Mouse (Mus musculus): ENCODE measurements around the gene Pgam5. TPM values are rescaled to one million over a fixed set of nuclear protein-coding genes. Genes with fewer than 3 reads are reported as not detected.
A peak's percentile ranks its signal among the peaks of the same experiment; 100 is the strongest.

Pgam5 gene
- 10 to 100 TPM; 34.2 to 35.4 TPM for total RNA-seq (2021)

GRCm38 (mm10) chr5:110269141-110270101 is at the start of gene Pgam5:
Gene Pgam5, minus strand, starts transcription at chr5:110269913.
- intact Hi-C loops (cut with DNase I), result loop anchor here (2.0 to 10.0 kb wide), 2 partner anchors 15 to 345 kb away; partner anchors contain the start of gene Gm15446
- peak; percentile 91 for DNase-seq

DNA sequence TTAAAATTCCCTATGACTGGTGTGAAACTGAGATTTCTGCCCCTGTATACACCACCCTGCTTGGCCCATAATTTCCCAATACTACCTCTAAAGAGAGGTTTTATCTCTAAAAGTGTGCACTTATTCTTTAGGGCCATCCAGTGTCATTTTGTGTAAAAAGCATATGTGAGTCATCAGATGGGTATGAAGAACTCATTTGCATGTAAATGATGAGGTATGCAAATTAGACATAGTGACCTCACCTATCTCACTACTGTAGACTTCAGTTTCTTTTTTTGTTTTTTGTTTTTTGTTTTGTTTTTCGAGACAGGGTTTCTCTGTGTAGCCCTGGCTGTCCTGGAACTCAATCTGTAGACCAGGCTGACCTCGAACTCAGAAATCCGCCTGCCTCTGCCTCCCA is 43.4 kb upstream of the Pgam5 start:
- DNase-seq, result no peak
- intact Hi-C loops (cut with DNase I), result no loop called here

DNA sequence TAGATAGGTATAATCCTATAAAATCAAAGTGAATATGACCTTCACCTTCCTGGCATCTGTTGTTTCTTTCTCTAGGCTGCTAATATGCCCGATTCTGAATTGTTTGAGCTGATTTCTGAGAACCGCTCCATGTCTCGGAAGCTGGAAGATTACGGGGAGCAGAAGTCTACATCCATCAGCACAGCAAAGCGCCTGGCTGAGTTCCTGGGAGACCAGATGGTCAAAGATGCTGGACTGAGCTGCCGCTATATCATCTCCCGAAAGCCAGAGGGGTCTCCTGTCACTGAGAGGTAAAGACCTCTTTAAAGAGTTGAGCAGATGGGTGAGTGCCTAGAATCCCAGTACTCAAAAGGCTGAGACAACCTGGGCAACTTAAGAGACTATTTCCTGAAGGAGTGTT is 39.1 kb upstream of the Pgam5 start:
- intact Hi-C loops (cut with DNase I), result no loop called here

DNA sequence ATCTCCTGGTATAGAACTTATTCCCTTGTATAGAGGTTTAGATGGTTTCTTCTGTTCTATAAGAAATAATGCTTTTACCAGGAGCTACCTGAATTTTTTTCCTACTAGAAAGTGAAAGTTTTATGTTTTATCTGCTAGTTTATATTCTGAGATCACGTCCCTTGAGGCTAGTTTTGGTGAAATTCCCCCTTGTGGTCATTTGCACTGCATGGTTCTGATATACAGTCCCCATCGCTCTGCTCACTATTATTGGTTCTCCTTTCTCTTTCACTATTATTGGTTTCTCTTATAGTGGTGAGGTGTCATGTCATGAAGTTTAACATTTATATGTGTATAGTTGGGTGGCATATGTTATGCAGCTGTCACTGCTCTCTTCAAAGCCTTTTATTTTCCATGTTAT is 30.9 kb upstream of the Pgam5 start:
- intact Hi-C loops (cut with DNase I), result no loop called here

More for the DNA sequence above, 39.1 kb upstream of the Pgam5 start:
- DNase-seq, result no peak

DNA sequence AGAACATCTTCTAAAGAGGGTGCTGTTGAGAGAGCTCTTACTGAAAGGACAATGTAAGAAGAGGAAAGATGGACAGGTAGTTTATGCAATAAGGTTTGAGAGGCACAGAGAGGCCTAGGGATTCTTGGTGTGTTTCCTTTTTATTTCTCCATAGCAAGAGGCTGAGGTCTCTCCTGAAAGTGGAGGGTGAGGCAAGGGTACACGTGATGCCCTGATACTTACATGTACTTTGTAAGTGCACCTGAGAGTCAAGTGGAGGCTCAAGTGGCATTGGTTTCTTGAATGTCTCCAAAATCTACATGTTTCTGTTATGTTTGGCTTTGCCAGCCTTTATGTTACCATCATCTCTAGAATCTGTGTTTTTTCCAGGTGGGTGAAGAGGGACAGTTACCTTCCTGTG is 26.9 kb upstream of the Pgam5 start:
- no peak for DNase-seq
- intact Hi-C loops (cut with DNase I), result no loop called here

More for the DNA sequence above, 30.9 kb upstream of the Pgam5 start:
- DNase-seq, result no peak

DNA sequence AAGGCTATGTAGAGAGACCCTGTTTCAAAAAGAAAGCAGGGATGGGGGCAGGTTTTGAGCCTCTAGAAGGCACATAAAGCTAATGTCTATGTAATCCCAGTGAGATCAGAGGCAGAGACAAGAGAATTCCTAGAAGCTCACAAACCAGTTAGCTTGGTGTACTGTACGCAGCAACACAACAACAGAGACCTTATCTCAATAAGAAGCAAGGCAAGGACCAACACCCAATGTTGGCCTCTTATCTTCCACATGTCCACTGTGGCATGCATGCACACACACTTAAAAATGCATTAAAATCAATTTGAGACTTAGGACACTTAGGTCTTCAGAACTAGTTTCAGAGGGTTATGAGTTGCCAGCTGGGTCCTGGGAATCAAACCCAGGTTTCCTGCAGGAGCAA is 21.9 kb upstream of the Pgam5 start:
- intact Hi-C loops (cut with DNase I), result no loop called here
- no peak for DNase-seq

- intact Hi-C loops (cut with DNase I), result loop anchor here (5.0 kb wide), 1 partner anchor 160 kb away; the partner anchor contains the start of gene Fbrsl1
- no peak for DNase-seq
These were observed 17.4 kb upstream of the Pgam5 start for GRCm38 (mm10) chr5:110287084-110287475.

GRCm38 (mm10) chr5:110286446-110287083 is 16.9 kb upstream of the Pgam5 start:
- intact Hi-C loops (cut with DNase I), result loop anchor here (5.0 kb wide), 1 partner anchor 161 kb away; the partner anchor contains the start of gene Fbrsl1

GRCm38 (mm10) chr5:110285770-110286445 is 16.2 kb upstream of the Pgam5 start, which contains the start of the genes Pxmp2 and Pole:
Gene Pxmp2, minus strand, starts transcription at chr5:110286186.
Gene Pole, plus strand, starts transcription at chr5:110286306.
- intact Hi-C loops (cut with DNase I), result loop anchor here (2.0 to 5.0 kb wide), 2 partner anchors 17 to 161 kb away; partner anchors contain the start of genes Fbrsl1 and Pgam5
- peak; percentile 89 to 90 for DNase-seq

More at GRCm38 (mm10) chr5:110286446-110287083, 16.9 kb upstream of the Pgam5 start:
- DNase-seq, result no peak

- intact Hi-C loops (cut with DNase I), result loop anchor here (2.0 to 5.0 kb wide), 2 partner anchors 16 to 162 kb away; partner anchors contain the start of genes Fbrsl1 and Pgam5
- peak in 1 of 2 experiments; percentile 15 for DNase-seq
These were observed 15.4 kb upstream of the Pgam5 start for GRCm38 (mm10) chr5:110285156-110285555.

GRCm38 (mm10) chr5:110284536-110284935 is 14.8 kb upstream of the Pgam5 start:
- peak; percentile 36 to 66 for DNase-seq
- intact Hi-C loops (cut with DNase I), result loop anchor here (2.0 kb wide), 1 partner anchor 16 kb away; the partner anchor contains the start of gene Pgam5

- no peak for DNase-seq
- intact Hi-C loops (cut with DNase I), result no loop called here
These were observed 12.3 kb upstream of the Pgam5 start for GRCm38 (mm10) chr5:110281984-110282383.

- DNase-seq, result no peak
- intact Hi-C loops (cut with DNase I), result no loop called here
These were observed 7.2 kb upstream of the Pgam5 start for GRCm38 (mm10) chr5:110276910-110277309.

GRCm38 (mm10) chr5:110276391-110276790 is 6.7 kb upstream of the Pgam5 start:
- no peak for DNase-seq
- intact Hi-C loops (cut with DNase I), result no loop called here

DNA sequence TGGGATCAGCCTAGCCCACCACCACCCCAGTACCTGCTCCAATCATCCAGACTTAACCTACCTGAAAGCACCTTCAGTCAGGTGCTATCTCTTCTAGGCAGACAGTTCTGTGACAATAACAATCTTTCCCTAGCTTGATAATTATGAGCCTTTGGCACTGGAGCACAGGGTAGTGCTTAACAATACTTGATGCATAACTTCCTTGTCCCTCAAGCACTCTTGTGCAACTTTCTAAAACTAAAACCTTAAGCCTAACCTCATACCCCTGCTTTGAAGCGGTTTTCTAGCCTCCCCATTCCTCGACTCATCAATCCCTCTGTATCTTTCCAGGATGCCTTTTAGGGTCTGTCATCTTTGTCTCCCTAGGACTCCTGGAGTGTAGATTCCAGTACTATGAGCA is 5.1 kb upstream of the Pgam5 start:
- intact Hi-C loops (cut with DNase I), result no loop called here
- no peak for DNase-seq

DNA sequence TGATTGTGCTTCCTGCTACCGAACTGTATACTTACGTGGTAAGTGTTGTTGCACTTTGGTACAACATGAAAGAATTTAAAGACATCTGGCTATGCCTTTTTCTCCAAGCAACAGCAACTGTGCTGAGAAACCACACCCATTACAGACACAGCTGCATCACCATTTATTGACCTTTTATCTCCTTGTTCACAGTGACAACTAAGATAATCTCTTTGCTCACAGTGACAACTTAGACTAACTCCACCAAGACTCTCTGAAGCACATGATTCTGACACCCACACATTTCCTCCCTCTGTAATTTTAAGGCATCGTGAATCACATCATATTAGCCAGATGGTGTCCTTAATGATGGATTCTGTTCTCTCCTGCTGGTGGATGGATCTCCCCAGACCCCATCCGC is 4.4 kb upstream of the Pgam5 start:
- intact Hi-C loops (cut with DNase I), result no loop called here
- no peak for DNase-seq

- intact Hi-C loops (cut with DNase I), result no loop called here
- no peak for DNase-seq
These were observed 529 bp upstream of the Pgam5 start for GRCm38 (mm10) chr5:110270242-110270641.

DNA sequence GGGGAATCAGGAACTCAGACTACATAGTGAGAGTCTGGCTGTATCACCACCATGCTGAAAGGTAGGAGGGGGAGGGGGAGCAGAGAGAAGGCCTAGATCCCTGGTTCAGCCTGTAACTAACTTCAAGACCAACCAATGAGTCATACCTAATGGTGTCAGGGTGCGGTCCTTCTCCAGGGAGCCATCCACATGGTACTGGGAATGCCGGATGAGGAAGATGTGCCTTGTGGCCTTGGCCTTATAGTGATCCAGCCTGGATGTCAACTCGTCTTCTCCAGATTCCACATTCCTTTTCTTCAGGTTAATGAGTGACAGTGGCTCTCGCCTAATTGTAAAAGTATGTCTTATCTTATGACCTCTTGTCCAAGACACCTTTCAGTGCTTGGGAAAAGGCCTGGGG is 2.8 kb downstream of the Pgam5 start:
- intact Hi-C loops (cut with DNase I), result loop anchor here (10.0 kb wide), 1 partner anchor 342 kb away; the partner anchor contains the start of gene Gm15446
- no peak for DNase-seq

- intact Hi-C loops (cut with DNase I), result no loop called here
- no peak for DNase-seq
These were observed 25.6 kb downstream of the Pgam5 start for GRCm38 (mm10) chr5:110244091-110244490.

GRCm38 (mm10) chr5:110232346-110232745 is 37.4 kb downstream of the Pgam5 start:
- no peak for DNase-seq
- intact Hi-C loops (cut with DNase I), result no loop called here

Measured in heart, postnatal 36 days (tissue).